Mouse (Mus musculus) right cerebral cortex, adult 18-20 months (tissue): Measurements from ENCODE around the gene Polr3a.
"Not testable (repeated sequence)": the region's sequence is repeated elsewhere in the genome, so short reads cannot be mapped to it uniquely, and the experiment has no call there.

ENCODE experiments used
- DNase-seq: peaks from one replicate; pipeline ENCODE4 v3.0.0; 2022; ENCODE audit warnings: mixed read lengths

The Polr3a gene

GRCm38 (mm10) chr14:24491266-24491981, 4.6 kb upstream of the Polr3a start:
- DNase-seq, result no peak

GRCm38 (mm10) chr14:24490468-24491265, 3.8 kb upstream of the Polr3a start:
- peak; percentile 97 for DNase-seq

GRCm38 (mm10) chr14:24489772-24490171, 2.9 kb upstream of the Polr3a start:
- DNase-seq, result not testable (repeated sequence)

GRCm38 (mm10) chr14:24486241-24486767, 554 bp downstream of the Polr3a start:
- DNase-seq, result no peak

GRCm38 (mm10) chr14:24468806-24469205, 18.1 kb downstream of the Polr3a start:
- no peak for DNase-seq

GRCm38 (mm10) chr14:24458191-24458590, 28.7 kb downstream of the Polr3a start:
- no peak for DNase-seq

- DNase-seq, result not testable (repeated sequence)
Observed at GRCm38 (mm10) chr14:24443529-24443928, 43.3 kb downstream of the Polr3a start.
